In genomic region chr7:45037720-45038361, GRCm38 (mm10) we compare ENCODE assay signal across 9 mouse cellular contexts. TPM values are rescaled to one million over a fixed set of nuclear protein-coding genes. Genes with fewer than 3 reads are reported as not detected.
DNase-seq lines count a peak whose midpoint lies in the region; ATAC-seq and TF ChIP-seq lines count a peak whose summit lies in the region.
"Had no signal": no experiment of that assay in that cellular context is flagged by ENCODE, and none has a peak within 500 bp of the region (broad histone marks: within the 10 kb centered on the region; RNA-seq: fewer than 3 reads in every experiment).

No protein-coding gene starts in this region.

- DNase-seq in gastrocnemius, adult 2 months = peak; percentile 69
- DNase-seq in gastrocnemius, postnatal 36 days = no peak
- peak; percentile 67 for DNase-seq in 3T3-L1 (ENCODE audit: low read depth, low spot score)
- DNase-seq in T-cell, adult 2 months (ENCODE audit: low spot score) = peak; percentile 73
- DNase-seq in liver, embryonic 14.5 days (ENCODE audit: low read depth in 3 of 3, low spot score in 3 of 3) = peak in 1 of 3 experiments; percentile 40
- peak; percentile 56 for DNase-seq in spleen, adult 12 weeks (ENCODE audit: low spot score)
- DNase-seq in yolk sac, embryonic 10.5 days (ENCODE audit: low spot score) = no peak

- TF ChIP-seq EP300 in liver, embryonic 14.5 days (IDR thresholded peaks at IDR 0.05; ENCODE audit: low read depth) = no peak

- no peaks in the 10 kb centered on the region for H3K4me1 ChIP-seq in liver, embryonic 14.5 days (replicated peaks; ENCODE audit: control insufficient read depth in 2 of 2, insufficient read depth in 2 of 2, low read length in 1 of 2)
- H3K4me1 ChIP-seq: limb, embryonic 13.5 days had no signal

- peak; percentile 82 for TF ChIP-seq CTCF in gastrocnemius, adult 2 months (IDR thresholded peaks at IDR 0.05)
- peak; percentile 95 for TF ChIP-seq CTCF in liver, embryonic 14.5 days (IDR thresholded peaks at IDR 0.05; ENCODE audit: low read depth)

- H3K4me3 ChIP-seq in gastrocnemius, adult 2 months = no peak overlapping the region
- H3K4me3 ChIP-seq in liver, embryonic 14.5 days (ENCODE audit: insufficient read depth in 1 of 2, low read depth in 2 of 2, low read length in 2 of 2) = no peak overlapping the region
- H3K4me3 ChIP-seq: limb, embryonic 13.5 days had no signal

- no peaks in the 10 kb centered on the region for H3K27me3 ChIP-seq in liver, embryonic 14.5 days (ENCODE audit: control insufficient read depth, insufficient read depth, low read length)
- H3K27me3 ChIP-seq: limb, embryonic 13.5 days had no signal

- peaks cover 27% of the 10 kb centered on the region for H3K36me3 ChIP-seq in liver, embryonic 14.5 days (replicated peaks; ENCODE audit: control insufficient read depth, insufficient read depth, low read depth)

- no peak overlapping the region for H3K4me2 ChIP-seq in liver, embryonic 14.5 days (ENCODE audit: low read depth)
- H3K4me2 ChIP-seq: limb, embryonic 13.5 days had no signal

- H3K27ac ChIP-seq in gastrocnemius, adult 2 months = no peak overlapping the region
- H3K27ac ChIP-seq in liver, embryonic 14.5 days = no peak overlapping the region
- H3K27ac ChIP-seq: limb, embryonic 13.5 days had no signal

- peak; percentile 86 for ATAC-seq in erythroid progenitor cell, adult 5-6 weeks (replicated peaks; ENCODE audit: low FRiP score, poor library complexity, severe bottlenecking)
- peak; percentile 55; the same call in 1 of the 2 replicates for ATAC-seq in liver, embryonic 14.5 days (ENCODE audit: insufficient read depth)

- no peak overlapping the region for H3K9ac ChIP-seq in liver, embryonic 14.5 days (replicated peaks)
- H3K9ac ChIP-seq: limb, embryonic 13.5 days had no signal

- intact Hi-C loops in gastrocnemius, adult 2 months (cut with DNase I) = no loop called here
- intact Hi-C loops in gastrocnemius, postnatal 36 days (cut with DNase I) = no loop called here

- no peaks in the 10 kb centered on the region for H3K9me3 ChIP-seq in liver, embryonic 14.5 days (ENCODE audit: control insufficient read depth, low read length)
- H3K9me3 ChIP-seq: limb, embryonic 13.5 days had no signal

- WGBS in liver, embryonic 14.5 days (ENCODE audit: insufficient replicate concordance) = 46% methylated on average over 7 of the region's 7 CpGs

RNA-seq across cellular contexts. Expression of gene Prr12, which starts 14.8 kb away (rescaled TPM):
- 10 to 100 TPM; 12.8 to 16.1 TPM for total RNA-seq in gastrocnemius, adult 2 months (2021)
- 10 to 100 TPM; 11.3 to 14.1 TPM for total RNA-seq in gastrocnemius, postnatal 36 days (2021)
- total RNA-seq in erythroid progenitor cell, adult 5-6 weeks (2015; ENCODE audit: low replicate concordance) = 3.6 and 6.7 TPM in 2 replicates
- 0.13 and 0.23 TPM in 2 replicates for total RNA-seq in erythroid progenitor cell, adult 5-6 weeks (2017; ENCODE audit: low replicate concordance)
- polyA plus RNA-seq in liver, embryonic 14.5 days (2012; rRNA removed) = 1.8 and 2.6 TPM in 2 replicates
- 1.9 and 2.2 TPM in 2 replicates for polyA plus RNA-seq in liver, embryonic 14.5 days (2014; fragmentation: Nextera tagmentation; extraction: Ambion mirVana)

RNA-seq across cellular contexts. Expression of gene Rras, which starts 20.1 kb away (rescaled TPM):
- total RNA-seq in gastrocnemius, adult 2 months (2021) = 10 to 100 TPM; 22.6 to 25.5 TPM
- total RNA-seq in gastrocnemius, postnatal 36 days (2021) = 10 to 100 TPM; 20.6 to 21.8 TPM
- total RNA-seq in erythroid progenitor cell, adult 5-6 weeks (2015; ENCODE audit: low replicate concordance) = 15.9 and 24.1 TPM in 2 replicates
- total RNA-seq in erythroid progenitor cell, adult 5-6 weeks (2017; ENCODE audit: low replicate concordance) = 0.90 TPM in 1 of 2 replicates, not detected in the other
- 16.3 and 19.7 TPM in 2 replicates for polyA plus RNA-seq in liver, embryonic 14.5 days (2012; rRNA removed)
- 15.4 and 20.6 TPM in 2 replicates for polyA plus RNA-seq in liver, embryonic 14.5 days (2014; fragmentation: Nextera tagmentation; extraction: Ambion mirVana)

RNA-seq across cellular contexts. Expression of gene Scaf1, which starts 21.7 kb away (rescaled TPM):
- total RNA-seq in gastrocnemius, adult 2 months (2021) = 10 to 100 TPM; 41.7 to 44.3 TPM
- total RNA-seq in gastrocnemius, postnatal 36 days (2021) = 10 to 100 TPM; 36.9 to 40.2 TPM
- 20.9 and 30.2 TPM in 2 replicates for total RNA-seq in erythroid progenitor cell, adult 5-6 weeks (2015; ENCODE audit: low replicate concordance)
- total RNA-seq in erythroid progenitor cell, adult 5-6 weeks (2017; ENCODE audit: low replicate concordance) = 15.8 and 31.6 TPM in 2 replicates
- polyA plus RNA-seq in liver, embryonic 14.5 days (2012; rRNA removed) = 16.2 and 16.9 TPM in 2 replicates
- 11.0 and 14.5 TPM in 2 replicates for polyA plus RNA-seq in liver, embryonic 14.5 days (2014; fragmentation: Nextera tagmentation; extraction: Ambion mirVana)

RNA-seq across cellular contexts. Expression of gene Nosip, which starts 24.4 kb away (rescaled TPM):
- total RNA-seq in gastrocnemius, adult 2 months (2021) = 10 to 100 TPM; 30.2 to 32.9 TPM
- total RNA-seq in gastrocnemius, postnatal 36 days (2021) = 10 to 100 TPM; 29.0 to 30.8 TPM
- 24.5 and 30.6 TPM in 2 replicates for total RNA-seq in erythroid progenitor cell, adult 5-6 weeks (2015; ENCODE audit: low replicate concordance)
- 32.7 and 54.0 TPM in 2 replicates for total RNA-seq in erythroid progenitor cell, adult 5-6 weeks (2017; ENCODE audit: low replicate concordance)
- polyA plus RNA-seq in liver, embryonic 14.5 days (2012; rRNA removed) = 24.5 and 26.4 TPM in 2 replicates
- polyA plus RNA-seq in liver, embryonic 14.5 days (2014; fragmentation: Nextera tagmentation; extraction: Ambion mirVana) = 23.1 and 27.4 TPM in 2 replicates

RNA-seq across cellular contexts. Expression of gene Prrg2, which starts 24.6 kb away (rescaled TPM):
- 10 to 100 TPM in 1 of 2 experiments, 1 to 10 TPM in 1; 8.1 to 11.0 TPM for total RNA-seq in gastrocnemius, adult 2 months (2021)
- total RNA-seq in gastrocnemius, postnatal 36 days (2021) = 1 to 10 TPM; 8.0 to 8.8 TPM
- 2.9 and 8.8 TPM in 2 replicates for total RNA-seq in erythroid progenitor cell, adult 5-6 weeks (2015; ENCODE audit: low replicate concordance)
- total RNA-seq in erythroid progenitor cell, adult 5-6 weeks (2017; ENCODE audit: low replicate concordance) = 0.91 and 6.8 TPM in 2 replicates
- polyA plus RNA-seq in liver, embryonic 14.5 days (2012; rRNA removed) = 8.5 and 10.1 TPM in 2 replicates
- 6.2 and 7.3 TPM in 2 replicates for polyA plus RNA-seq in liver, embryonic 14.5 days (2014; fragmentation: Nextera tagmentation; extraction: Ambion mirVana)

Comparison
In these comparisons a context has a peak if more than half of its experiments do, and no peak if none do; other contexts are left out.
1. DNase-seq: peak in gastrocnemius, adult 2 months (single experiment), 3T3-L1 (single experiment), T-cell, adult 2 months (single experiment) and spleen, adult 12 weeks (single experiment); none in gastrocnemius, postnatal 36 days (0 of 2) and yolk sac, embryonic 10.5 days (single experiment).